Mouse (Mus musculus): ENCODE measurements around the gene Arrb2.

- no peak for TF ChIP-seq POLR2A (IDR thresholded peaks at IDR 0.05; ENCODE audit: borderline replicate concordance, low read depth, low read length)
- TF ChIP-seq CTCF (IDR thresholded peaks at IDR 0.05; ENCODE audit: low read depth, low read length), result no peak
These were observed 5.0 kb downstream of the Arrb2 start for GRCm38 (mm10) chr11:70437426-70437825.
